Mouse (Mus musculus): Measurements from ENCODE around the gene Sim2. TPM values are rescaled to one million over a fixed set of nuclear protein-coding genes. Genes with fewer than 3 reads are reported as not detected.

Sim2 gene
- total and polyA plus RNA-seq, 2 experiments, result not detected

DNA sequence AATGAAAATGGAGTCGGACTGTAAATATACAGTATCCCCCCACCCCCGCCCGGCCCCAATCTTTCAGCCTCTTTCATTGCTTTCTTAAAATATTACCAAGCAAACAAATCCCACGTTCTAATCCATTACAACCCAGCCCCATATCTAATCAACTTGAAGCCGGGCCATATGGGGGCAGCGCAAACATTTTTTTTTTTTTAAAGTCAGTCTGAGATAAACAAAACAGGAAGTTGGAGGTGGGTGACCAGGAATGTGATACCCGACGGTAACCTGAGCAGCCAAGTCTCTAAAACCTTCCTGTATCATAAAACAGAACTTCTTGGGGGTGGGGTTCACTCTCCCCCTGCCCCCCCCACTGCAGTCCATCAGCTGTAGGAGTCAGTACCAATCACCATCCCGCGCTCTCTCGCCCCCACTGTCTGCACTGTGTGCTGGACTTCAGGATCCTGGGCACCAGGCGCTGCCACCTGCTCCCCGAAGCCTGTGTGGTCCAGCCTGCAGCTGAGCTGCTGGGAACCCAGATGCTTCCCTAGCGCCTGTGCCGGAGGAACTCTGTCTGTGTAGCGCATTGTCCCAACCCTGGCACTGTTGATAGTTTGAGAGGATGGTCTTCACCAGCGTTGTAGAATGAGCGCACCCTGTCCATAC lies 43.5 kb upstream of the Sim2 start:
- Histone ChIP-seq H3K36me3 (ENCODE audit: control insufficient read depth, insufficient read depth, low read length) (no peaks in the 10 kb centered on the region), H3K79me2 (ENCODE audit: control insufficient read depth, insufficient read depth, low read length) (no peaks in the 10 kb centered on the region), H3K27me3 (ENCODE audit: control insufficient read depth, insufficient read depth, low read length) (peaks cover 5% of the 10 kb centered on the region; the same call in 1 of the 2 replicates), H3K4me3 (ENCODE audit: insufficient read depth, low read depth, low read length) (no peak overlapping the region), H3K27ac (replicated peaks; ENCODE audit: insufficient read depth, low read depth, low read length) (no peak overlapping the region), H3K4me1 (ENCODE audit: control insufficient read depth, insufficient read depth, low read length) (no peaks in the 10 kb centered on the region), H3K9ac (ENCODE audit: low read depth, low read length) (no peak overlapping the region)
- TF ChIP-seq CTCF (IDR thresholded peaks at IDR 0.05; ENCODE audit: low read depth, low read length) (no peak), POLR2A (IDR thresholded peaks at IDR 0.05; ENCODE audit: extremely low read depth, insufficient read depth, low read length) (no peak)
- DNase-seq (ENCODE audit: extremely low read depth, low read depth, low spot score), result no peak
- WGBS, result 51% methylated on average over 18 of the region's 18 CpGs

DNA sequence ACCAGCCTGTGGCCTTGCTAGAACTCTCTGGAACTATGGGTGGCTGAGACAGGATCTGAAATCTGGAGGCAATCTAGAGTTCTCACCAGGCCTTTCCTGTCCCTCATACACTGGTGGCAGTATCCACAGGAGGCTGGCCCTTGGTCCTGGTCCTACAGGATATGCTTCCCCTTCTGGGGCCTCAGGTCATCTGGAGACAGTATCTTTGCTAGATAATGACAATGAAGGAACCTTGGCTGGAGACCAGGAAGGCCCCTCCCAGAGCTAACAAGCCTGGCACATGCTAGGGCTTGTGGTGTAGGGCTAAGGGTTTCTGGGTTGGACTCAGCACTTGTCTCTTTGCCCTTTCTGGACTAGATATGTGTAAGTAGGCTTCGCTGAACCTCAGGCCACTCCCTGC lies 40.9 kb upstream of the Sim2 start:
- 75% methylated on average over 1 of the region's 1 CpGs for WGBS
- TF ChIP-seq POLR2A (IDR thresholded peaks at IDR 0.05; ENCODE audit: extremely low read depth, insufficient read depth, low read length) (no peak), CTCF (IDR thresholded peaks at IDR 0.05; ENCODE audit: low read depth, low read length) (no peak)

DNA sequence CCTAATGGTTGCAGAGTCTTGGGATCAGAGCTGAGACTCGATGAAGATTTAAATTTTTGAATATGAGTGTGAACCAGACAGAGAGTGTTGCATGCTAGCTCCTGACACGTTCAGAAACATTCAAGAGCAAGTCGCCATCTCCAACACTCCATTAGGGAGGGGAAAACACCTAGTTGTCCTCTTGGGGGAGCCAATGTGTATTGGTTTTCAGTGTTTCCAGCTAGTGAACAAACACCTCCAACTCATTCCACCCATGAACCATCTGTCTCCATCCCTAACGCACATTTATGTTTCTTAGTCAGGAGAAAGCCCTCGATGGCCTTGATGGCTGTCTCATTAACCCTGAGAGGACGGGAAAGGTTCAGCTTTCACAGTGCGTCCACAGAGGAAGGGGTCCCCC lies 39.7 kb upstream of the Sim2 start:
- Histone ChIP-seq H3K4me3 (ENCODE audit: insufficient read depth, low read depth, low read length) (no peak overlapping the region), H3K27me3 (ENCODE audit: control insufficient read depth, insufficient read depth, low read length) (peaks cover 5% of the 10 kb centered on the region; the same call in 1 of the 2 replicates), H3K36me3 (ENCODE audit: control insufficient read depth, insufficient read depth, low read length) (no peaks in the 10 kb centered on the region), H3K27ac (replicated peaks; ENCODE audit: insufficient read depth, low read depth, low read length) (no peak overlapping the region), H3K9ac (ENCODE audit: low read depth, low read length) (no peak overlapping the region), H3K4me1 (ENCODE audit: control insufficient read depth, insufficient read depth, low read length) (no peaks in the 10 kb centered on the region), H3K79me2 (ENCODE audit: control insufficient read depth, insufficient read depth, low read length) (no peaks in the 10 kb centered on the region)
- no peak for TF ChIP-seq CTCF (IDR thresholded peaks at IDR 0.05; ENCODE audit: low read depth, low read length)
- no peak for TF ChIP-seq POLR2A (IDR thresholded peaks at IDR 0.05; ENCODE audit: extremely low read depth, insufficient read depth, low read length)
- WGBS, result 45% methylated on average over 7 of the region's 7 CpGs
- DNase-seq (ENCODE audit: extremely low read depth, low read depth, low spot score), result no peak

More for the DNA sequence above, 40.9 kb upstream of the Sim2 start:
- H3K9ac ChIP-seq (ENCODE audit: low read depth, low read length), result no peak overlapping the region
- H3K27me3 ChIP-seq (ENCODE audit: control insufficient read depth, insufficient read depth, low read length), result peaks cover 5% of the 10 kb centered on the region; the same call in 1 of the 2 replicates
- no peaks in the 10 kb centered on the region for H3K79me2 ChIP-seq (ENCODE audit: control insufficient read depth, insufficient read depth, low read length)
- H3K4me1 ChIP-seq (ENCODE audit: control insufficient read depth, insufficient read depth, low read length), result no peaks in the 10 kb centered on the region
- H3K36me3 ChIP-seq (ENCODE audit: control insufficient read depth, insufficient read depth, low read length), result no peaks in the 10 kb centered on the region
- H3K27ac ChIP-seq (replicated peaks; ENCODE audit: insufficient read depth, low read depth, low read length), result no peak overlapping the region
- H3K4me3 ChIP-seq (ENCODE audit: insufficient read depth, low read depth, low read length), result no peak overlapping the region
- DNase-seq (ENCODE audit: extremely low read depth, low read depth, low spot score), result no peak

DNA sequence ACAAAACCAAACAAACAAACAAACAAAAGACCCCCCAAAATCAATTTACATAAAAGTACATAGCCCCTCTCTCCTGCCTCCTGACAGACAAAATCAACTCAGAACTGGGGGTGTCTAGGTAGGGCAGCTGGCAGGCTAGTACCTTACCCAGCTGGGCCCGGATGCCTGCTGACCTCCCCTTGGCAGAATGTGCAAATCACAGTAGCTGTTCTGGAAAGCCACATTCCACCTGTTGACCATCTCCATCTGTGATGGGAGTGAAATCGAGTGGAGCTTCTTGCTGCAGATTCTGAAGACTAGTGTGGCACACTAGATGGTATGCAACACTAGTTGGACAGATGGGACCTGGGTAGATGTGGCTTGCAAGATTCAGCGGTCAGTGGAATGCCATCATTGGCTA lies 34.4 kb upstream of the Sim2 start:
- H3K36me3 ChIP-seq (ENCODE audit: control insufficient read depth, insufficient read depth, low read length), result no peaks in the 10 kb centered on the region
- H3K79me2 ChIP-seq (ENCODE audit: control insufficient read depth, insufficient read depth, low read length), result no peaks in the 10 kb centered on the region
- 93% methylated on average over 3 of the region's 3 CpGs for WGBS
- no peaks in the 10 kb centered on the region for H3K27me3 ChIP-seq (ENCODE audit: control insufficient read depth, insufficient read depth, low read length)
- H3K4me1 ChIP-seq (ENCODE audit: control insufficient read depth, insufficient read depth, low read length), result no peaks in the 10 kb centered on the region
- H3K4me3 ChIP-seq (ENCODE audit: insufficient read depth, low read depth, low read length), result no peak overlapping the region
- no peak overlapping the region for H3K27ac ChIP-seq (replicated peaks; ENCODE audit: insufficient read depth, low read depth, low read length)
- DNase-seq (ENCODE audit: extremely low read depth, low read depth, low spot score), result no peak
- H3K9ac ChIP-seq (ENCODE audit: low read depth, low read length), result no peak overlapping the region
- TF ChIP-seq POLR2A (IDR thresholded peaks at IDR 0.05; ENCODE audit: extremely low read depth, insufficient read depth, low read length) (no peak), CTCF (IDR thresholded peaks at IDR 0.05; ENCODE audit: low read depth, low read length) (no peak)

DNA sequence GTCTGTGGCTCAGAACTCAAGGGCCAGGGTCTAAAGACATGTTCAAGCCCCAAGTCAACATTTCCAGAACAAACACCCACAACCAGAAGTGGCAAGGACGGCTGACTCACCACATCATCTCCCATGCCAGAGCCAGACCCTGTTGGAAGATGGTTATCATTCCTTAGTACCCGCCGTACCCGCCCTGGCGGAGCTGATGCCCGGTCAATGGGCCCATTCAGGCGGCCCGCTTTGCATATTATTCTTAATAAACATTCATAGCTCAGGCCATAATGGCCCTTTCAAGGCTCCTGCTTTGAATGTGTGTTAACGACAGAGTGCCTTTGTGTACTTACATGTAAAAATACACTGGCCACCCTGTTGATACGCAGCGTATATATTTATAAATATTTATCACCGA lies 29.6 kb upstream of the Sim2 start:
- Histone ChIP-seq H3K36me3 (ENCODE audit: control insufficient read depth, insufficient read depth, low read length) (no peaks in the 10 kb centered on the region), H3K79me2 (ENCODE audit: control insufficient read depth, insufficient read depth, low read length) (no peaks in the 10 kb centered on the region), H3K4me1 (ENCODE audit: control insufficient read depth, insufficient read depth, low read length) (no peaks in the 10 kb centered on the region), H3K27ac (replicated peaks; ENCODE audit: insufficient read depth, low read depth, low read length) (no peak overlapping the region), H3K4me3 (ENCODE audit: insufficient read depth, low read depth, low read length) (no peak overlapping the region), H3K9ac (ENCODE audit: low read depth, low read length) (no peak overlapping the region), H3K27me3 (ENCODE audit: control insufficient read depth, insufficient read depth, low read length) (no peaks in the 10 kb centered on the region)
- no peak for DNase-seq (ENCODE audit: extremely low read depth, low read depth, low spot score)
- TF ChIP-seq POLR2A (IDR thresholded peaks at IDR 0.05; ENCODE audit: extremely low read depth, insufficient read depth, low read length) (no peak), CTCF (IDR thresholded peaks at IDR 0.05; ENCODE audit: low read depth, low read length) (no peak)
- WGBS, result 90% methylated on average over 12 of the region's 12 CpGs

DNA sequence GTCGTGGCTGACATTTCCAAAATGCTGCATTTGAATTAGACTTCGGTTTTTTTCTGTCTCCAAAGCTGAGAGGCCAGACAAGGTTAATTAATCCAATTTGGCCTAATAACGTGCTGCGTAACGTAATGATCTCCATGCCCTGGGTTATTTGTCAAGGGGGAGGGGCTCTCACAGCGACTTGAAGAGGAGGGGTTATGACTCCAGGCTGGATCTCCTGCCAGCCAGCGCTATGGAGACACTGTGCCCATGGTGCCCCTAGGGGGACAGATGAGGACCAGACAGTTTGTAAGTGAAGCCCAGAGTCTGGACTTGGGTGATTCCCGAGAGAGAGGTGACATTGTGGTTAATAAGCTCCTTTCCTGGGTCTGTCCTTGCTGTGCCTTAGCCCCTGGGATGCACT lies 29.2 kb upstream of the Sim2 start:
- no peak for TF ChIP-seq CTCF (IDR thresholded peaks at IDR 0.05; ENCODE audit: low read depth, low read length)
- no peak for TF ChIP-seq POLR2A (IDR thresholded peaks at IDR 0.05; ENCODE audit: extremely low read depth, insufficient read depth, low read length)
- Histone ChIP-seq H3K27me3 (ENCODE audit: control insufficient read depth, insufficient read depth, low read length) (no peaks in the 10 kb centered on the region), H3K27ac (replicated peaks; ENCODE audit: insufficient read depth, low read depth, low read length) (no peak overlapping the region), H3K4me3 (ENCODE audit: insufficient read depth, low read depth, low read length) (no peak overlapping the region), H3K36me3 (ENCODE audit: control insufficient read depth, insufficient read depth, low read length) (no peaks in the 10 kb centered on the region), H3K4me1 (ENCODE audit: control insufficient read depth, insufficient read depth, low read length) (no peaks in the 10 kb centered on the region), H3K9ac (ENCODE audit: low read depth, low read length) (no peak overlapping the region), H3K79me2 (ENCODE audit: control insufficient read depth, insufficient read depth, low read length) (no peaks in the 10 kb centered on the region)
- WGBS, result 66% methylated on average over 8 of the region's 8 CpGs
- DNase-seq (ENCODE audit: extremely low read depth, low read depth, low spot score), result no peak

Data from liver, adult 2 months (tissue).